Mouse (Mus musculus): ENCODE results near the gene Gm9507. TPM values are rescaled to one million over a fixed set of nuclear protein-coding genes. Genes with fewer than 3 reads are reported as not detected.
"Not testable (repeated sequence)": the region's sequence is repeated elsewhere in the genome, so short reads cannot be mapped to it uniquely, and the experiment has no call there.

Gene Gm9507
- polyA plus RNA-seq, 1 experiment: not detected

GRCm38 (mm10) chr10:77797677-77798076 is 14.0 kb downstream of the Gm9507 start:
- WGBS: 54% methylated on average over 3 of the region's 3 CpGs

GRCm38 (mm10) chr10:77794976-77795375 is 16.7 kb downstream of the Gm9507 start, which contains the start of gene Gm9639:
Gm9639 (minus strand) TSS chr10:77795076.
- Histone ChIP-seq H3K4me3 (ENCODE audit: extremely low read depth, insufficient read depth, insufficient read length) (no peak within 1 kb of the TSS), H3K4me1 (ENCODE audit: control insufficient read depth, insufficient read depth, insufficient read length) (no peaks in the 10 kb centered on the region), H3K27ac (ENCODE audit: insufficient read depth, low read length) (no peak within 1 kb of the TSS), H3K36me3 (ENCODE audit: control insufficient read depth, insufficient read depth, low read length) (no peaks in the 10 kb centered on the region), H3K27me3 (ENCODE audit: control insufficient read depth, insufficient read depth, low read length) (no peaks in the 10 kb centered on the region)
- WGBS: 66% methylated on average over 2 of the region's 2 CpGs
- TF ChIP-seq POLR2A (IDR thresholded peaks at IDR 0.05; ENCODE audit: low read depth, low read length) (no peak), CTCF (IDR thresholded peaks at IDR 0.05; ENCODE audit: extremely low read depth, insufficient read depth, insufficient read length, insufficient replicate concordance) (no peak)
- DNase-seq (ENCODE audit: low read depth in 1 of 2, low spot score in 2 of 2): no peak

More at GRCm38 (mm10) chr10:77797677-77798076, 14.0 kb downstream of the Gm9507 start:
- Histone ChIP-seq H3K4me1 (ENCODE audit: control insufficient read depth, insufficient read depth, insufficient read length) (no peaks in the 10 kb centered on the region), H3K36me3 (ENCODE audit: control insufficient read depth, insufficient read depth, low read length) (no peaks in the 10 kb centered on the region), H3K27me3 (ENCODE audit: control insufficient read depth, insufficient read depth, low read length) (no peaks in the 10 kb centered on the region), H3K4me3 (ENCODE audit: extremely low read depth, insufficient read depth, insufficient read length) (no peak overlapping the region), H3K27ac (ENCODE audit: insufficient read depth, low read length) (no peak overlapping the region)
- TF ChIP-seq POLR2A (IDR thresholded peaks at IDR 0.05; ENCODE audit: low read depth, low read length) (no peak), CTCF (IDR thresholded peaks at IDR 0.05; ENCODE audit: extremely low read depth, insufficient read depth, insufficient read length, insufficient replicate concordance) (no peak)
- no peak for DNase-seq (ENCODE audit: low read depth in 1 of 2, low spot score in 2 of 2)

DNA sequence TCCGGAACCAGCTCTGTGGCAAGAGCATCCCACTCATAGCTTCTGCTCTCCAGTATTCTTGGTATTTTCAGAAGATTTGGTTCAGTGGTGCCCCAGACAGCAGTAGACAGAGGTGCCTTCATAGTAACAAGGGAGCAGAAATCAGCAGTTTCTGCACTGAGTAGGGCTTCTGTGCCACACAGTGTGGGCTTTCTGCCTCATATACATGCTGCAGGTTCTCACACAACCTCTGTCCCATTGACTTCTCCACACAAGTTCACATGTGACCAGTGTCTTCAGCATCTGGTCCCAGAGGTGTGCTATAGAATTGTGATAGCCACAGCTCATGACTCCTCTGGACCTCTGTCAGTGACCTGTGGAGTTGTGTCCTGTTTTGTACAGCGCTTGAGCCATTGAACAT is 23.0 kb downstream of the Gm9507 start:
- no peak overlapping the region for H3K4me3 ChIP-seq (ENCODE audit: extremely low read depth, insufficient read depth, insufficient read length)

DNA sequence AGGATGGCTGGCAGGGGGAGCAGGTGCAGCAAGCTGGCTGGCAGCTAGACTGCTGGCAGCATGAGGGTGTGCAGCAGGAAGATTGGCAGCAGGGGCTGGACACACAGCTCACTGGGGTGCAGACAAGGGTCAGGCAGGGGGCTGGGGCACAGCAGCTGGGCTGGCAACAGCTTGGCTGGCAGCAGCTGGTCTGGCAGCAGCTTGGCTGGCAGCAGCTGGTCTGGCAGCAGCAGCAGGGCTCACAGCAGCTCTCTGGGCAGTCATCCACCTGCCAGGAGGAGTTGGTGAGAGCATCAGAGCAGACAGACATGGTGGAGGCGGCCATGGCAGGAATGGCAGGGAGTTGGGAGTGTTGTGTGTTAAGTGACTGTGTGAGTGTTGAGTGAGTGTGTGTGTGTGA is 23.8 kb downstream of the Gm9507 start, which contains the start of gene Gm7137:
Gene Gm7137, minus strand, starts transcription at position 325 of the 400 bp plus-strand sequence.
- DNase-seq (ENCODE audit: low read depth in 1 of 2, low spot score in 2 of 2); H3K36me3 ChIP-seq (ENCODE audit: control insufficient read depth, insufficient read depth, low read length); H3K4me3 ChIP-seq (ENCODE audit: extremely low read depth, insufficient read depth, insufficient read length); H3K4me1 ChIP-seq (ENCODE audit: control insufficient read depth, insufficient read depth, insufficient read length); H3K27ac ChIP-seq (ENCODE audit: insufficient read depth, low read length); H3K27me3 ChIP-seq (ENCODE audit: control insufficient read depth, insufficient read depth, low read length): not testable (repeated sequence)
- 78% methylated on average over 1 of the region's 1 CpGs for WGBS

More for the DNA sequence above, 23.0 kb downstream of the Gm9507 start:
- Histone ChIP-seq H3K4me1 (ENCODE audit: control insufficient read depth, insufficient read depth, insufficient read length) (no peaks in the 10 kb centered on the region), H3K36me3 (ENCODE audit: control insufficient read depth, insufficient read depth, low read length) (no peaks in the 10 kb centered on the region), H3K27me3 (ENCODE audit: control insufficient read depth, insufficient read depth, low read length) (no peaks in the 10 kb centered on the region), H3K27ac (ENCODE audit: insufficient read depth, low read length) (no peak overlapping the region)
- 70% methylated on average over 2 of the region's 2 CpGs for WGBS
- TF ChIP-seq POLR2A (IDR thresholded peaks at IDR 0.05; ENCODE audit: low read depth, low read length): no peak
- no peak for TF ChIP-seq CTCF (IDR thresholded peaks at IDR 0.05; ENCODE audit: extremely low read depth, insufficient read depth, insufficient read length, insufficient replicate concordance)
- no peak for DNase-seq (ENCODE audit: low read depth in 1 of 2, low spot score in 2 of 2)

DNA sequence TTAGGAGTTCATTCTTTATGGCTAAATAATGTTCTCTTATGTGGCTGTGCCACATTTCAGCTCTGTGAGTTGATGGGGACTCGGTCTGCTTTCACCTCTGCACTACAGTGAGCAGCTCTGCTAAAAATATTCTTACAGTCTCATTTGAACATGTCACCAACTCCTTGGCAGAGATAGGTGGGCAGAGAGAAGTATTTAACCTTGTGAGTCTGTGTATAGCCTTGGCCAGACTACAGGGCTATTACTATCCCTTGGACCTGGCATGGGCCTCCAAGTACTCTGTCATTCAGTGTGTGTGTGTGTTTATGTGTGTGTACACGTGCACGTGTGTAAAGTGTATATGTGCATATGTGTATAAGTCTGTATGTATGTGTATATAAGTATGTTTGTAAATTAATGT is 28.2 kb downstream of the Gm9507 start:
- 96% methylated on average over 2 of the region's 3 CpGs for WGBS
- not testable (repeated sequence) for H3K4me1 ChIP-seq (ENCODE audit: control insufficient read depth, insufficient read depth, insufficient read length); H3K27me3 ChIP-seq (ENCODE audit: control insufficient read depth, insufficient read depth, low read length); H3K27ac ChIP-seq (ENCODE audit: insufficient read depth, low read length); H3K36me3 ChIP-seq (ENCODE audit: control insufficient read depth, insufficient read depth, low read length); H3K4me3 ChIP-seq (ENCODE audit: extremely low read depth, insufficient read depth, insufficient read length); DNase-seq (ENCODE audit: low read depth in 1 of 2, low spot score in 2 of 2)

DNA sequence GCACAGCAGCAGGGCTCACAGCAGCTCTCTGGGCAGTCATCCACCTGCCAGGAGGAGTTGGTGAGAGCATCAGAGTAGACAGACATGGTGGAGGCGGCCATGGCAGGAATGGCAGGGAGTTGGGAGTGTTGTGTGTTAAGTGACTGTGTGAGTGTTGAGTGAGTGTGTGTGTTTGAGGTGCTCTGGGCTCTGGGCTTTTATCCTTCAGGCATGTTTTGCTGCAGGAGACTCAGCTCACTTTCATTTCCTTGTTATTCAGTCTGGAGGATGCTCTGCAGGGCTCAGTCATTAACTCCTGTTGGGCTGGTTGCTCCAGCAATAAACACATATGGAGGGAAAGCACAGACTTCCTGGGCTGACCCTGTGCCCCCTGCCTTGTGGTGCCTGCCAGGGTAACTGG is 29.2 kb downstream of the Gm9507 start, which contains the start of gene Gm3250:
Gene Gm3250, minus strand, starts transcription at position 101 of the 400 bp plus-strand sequence.
- not testable (repeated sequence) for H3K27me3 ChIP-seq (ENCODE audit: control insufficient read depth, insufficient read depth, low read length); H3K27ac ChIP-seq (ENCODE audit: insufficient read depth, low read length); H3K4me3 ChIP-seq (ENCODE audit: extremely low read depth, insufficient read depth, insufficient read length); DNase-seq (ENCODE audit: low read depth in 1 of 2, low spot score in 2 of 2); H3K36me3 ChIP-seq (ENCODE audit: control insufficient read depth, insufficient read depth, low read length); H3K4me1 ChIP-seq (ENCODE audit: control insufficient read depth, insufficient read depth, insufficient read length)
- WGBS: 40% methylated on average over 1 of the region's 1 CpGs

GRCm38 (mm10) chr10:77776844-77777243 is 34.8 kb downstream of the Gm9507 start, which contains the start of gene Gm7138:
Gm7138 (minus strand) TSS chr10:77776944.
- 63% methylated on average over 1 of the region's 1 CpGs for WGBS
- not testable (repeated sequence) for H3K4me3 ChIP-seq (ENCODE audit: extremely low read depth, insufficient read depth, insufficient read length)

GRCm38 (mm10) chr10:77772142-77772541 is 39.5 kb downstream of the Gm9507 start:
- WGBS: 63% methylated on average over 3 of the region's 3 CpGs
- H3K4me1 ChIP-seq (ENCODE audit: control insufficient read depth, insufficient read depth, insufficient read length); H3K36me3 ChIP-seq (ENCODE audit: control insufficient read depth, insufficient read depth, low read length); H3K27ac ChIP-seq (ENCODE audit: insufficient read depth, low read length); H3K4me3 ChIP-seq (ENCODE audit: extremely low read depth, insufficient read depth, insufficient read length); DNase-seq (ENCODE audit: low read depth in 1 of 2, low spot score in 2 of 2); H3K27me3 ChIP-seq (ENCODE audit: control insufficient read depth, insufficient read depth, low read length): not testable (repeated sequence)

More at GRCm38 (mm10) chr10:77776844-77777243, 34.8 kb downstream of the Gm9507 start, which contains the start of gene Gm7138:
- not testable (repeated sequence) for H3K27me3 ChIP-seq (ENCODE audit: control insufficient read depth, insufficient read depth, low read length); H3K36me3 ChIP-seq (ENCODE audit: control insufficient read depth, insufficient read depth, low read length); DNase-seq (ENCODE audit: low read depth in 1 of 2, low spot score in 2 of 2); H3K4me1 ChIP-seq (ENCODE audit: control insufficient read depth, insufficient read depth, insufficient read length); H3K27ac ChIP-seq (ENCODE audit: insufficient read depth, low read length)

DNA sequence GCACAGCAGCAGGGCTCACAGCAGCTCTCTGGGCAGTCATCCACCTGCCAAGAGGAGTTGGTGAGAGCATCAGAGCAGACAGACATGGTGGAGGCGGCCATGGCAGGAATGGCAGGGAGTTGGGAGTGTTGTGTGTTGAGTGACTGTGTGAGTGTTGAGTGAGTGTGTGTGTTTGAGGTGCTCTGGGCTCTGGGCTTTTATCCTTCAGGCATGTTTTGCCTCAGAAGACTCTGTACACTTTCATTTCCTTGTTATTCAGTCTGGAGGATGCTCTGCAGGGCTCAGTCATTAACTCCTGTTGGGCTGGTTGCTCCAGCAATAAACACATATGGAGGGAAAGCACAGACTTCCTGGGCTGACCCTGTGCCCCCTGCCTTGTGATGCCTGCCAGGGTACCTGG is 40.4 kb downstream of the Gm9507 start, which contains the start of gene Gm3238:
Gene Gm3238, minus strand, starts transcription at position 101 of the 400 bp plus-strand sequence.
- H3K36me3 ChIP-seq (ENCODE audit: control insufficient read depth, insufficient read depth, low read length); DNase-seq (ENCODE audit: low read depth in 1 of 2, low spot score in 2 of 2): not testable (repeated sequence)
- 80% methylated on average over 1 of the region's 1 CpGs for WGBS

More for the DNA sequence above, 40.4 kb downstream of the Gm9507 start, which contains the start of gene Gm3238:
- not testable (repeated sequence) for H3K4me3 ChIP-seq (ENCODE audit: extremely low read depth, insufficient read depth, insufficient read length); H3K27ac ChIP-seq (ENCODE audit: insufficient read depth, low read length); H3K27me3 ChIP-seq (ENCODE audit: control insufficient read depth, insufficient read depth, low read length); H3K4me1 ChIP-seq (ENCODE audit: control insufficient read depth, insufficient read depth, insufficient read length)

Measured in spleen, adult 2 months (tissue).